Mouse (Mus musculus): ENCODE data around the gene Ociad2. TPM values are rescaled to one million over a fixed set of nuclear protein-coding genes. Genes with fewer than 3 reads are reported as not detected.

Gene Ociad2
- polyA plus RNA-seq, 1 experiment from 2014 or later, result 17.0 TPM

- Histone ChIP-seq H3K4me2 (peak overlapping the region; percentile 38), H3K9me3 (no peaks in the 10 kb centered on the region), H3K27me3 (replicated peaks) (no peaks in the 10 kb centered on the region), H3K27ac (replicated peaks) (peak overlapping the region; percentile 83), H3K4me1 (peaks cover 24% of the 10 kb centered on the region), H3K9ac (peak overlapping the region; percentile 28; the same call in 1 of the 2 replicates), H3K4me3 (no peak overlapping the region), H3K36me3 (no peaks in the 10 kb centered on the region)
- WGBS, result 49% methylated on average over 4 of the region's 4 CpGs
- ATAC-seq (ENCODE audit: extremely low read depth, insufficient number of reproducible peaks, low FRiP score, low TSS enrichment), result no peak; the same call in 1 of the 2 replicates
Measured at GRCm38 (mm10) chr5:73279732-73280566, 60.9 kb downstream of the Ociad2 start.

GRCm38 (mm10) chr5:73279190-73279589 is 61.6 kb downstream of the Ociad2 start:
- Histone ChIP-seq H3K4me2 (peak overlapping the region; percentile 38), H3K9ac (0 out of 2 replicates have a peak overlapping the region, but pooled peaks have one; percentile 17), H3K9me3 (no peaks in the 10 kb centered on the region), H3K27ac (replicated peaks) (peak overlapping the region; percentile 83), H3K4me3 (no peak overlapping the region), H3K36me3 (no peaks in the 10 kb centered on the region), H3K27me3 (replicated peaks) (no peaks in the 10 kb centered on the region), H3K4me1 (peaks cover 24% of the 10 kb centered on the region)
- WGBS, result 48% methylated on average over 10 of the region's 10 CpGs
- no peak for ATAC-seq (ENCODE audit: extremely low read depth, insufficient number of reproducible peaks, low FRiP score, low TSS enrichment)

- Histone ChIP-seq H3K4me1 (peaks cover 47% of the 10 kb centered on the region), H3K27me3 (replicated peaks) (no peaks in the 10 kb centered on the region), H3K27ac (replicated peaks) (no peak overlapping the region), H3K9me3 (no peaks in the 10 kb centered on the region), H3K4me3 (no peak overlapping the region), H3K36me3 (no peaks in the 10 kb centered on the region), H3K9ac (no peak overlapping the region), H3K4me2 (no peak overlapping the region)
- WGBS, result 64% methylated on average over 2 of the region's 2 CpGs
- no peak for ATAC-seq (ENCODE audit: extremely low read depth, insufficient number of reproducible peaks, low FRiP score, low TSS enrichment)
Measured at GRCm38 (mm10) chr5:73274941-73275340, 65.9 kb downstream of the Ociad2 start.

- H3K36me3 ChIP-seq, result no peaks in the 10 kb centered on the region
- H3K27ac ChIP-seq (replicated peaks), result no peak overlapping the region
- H3K4me1 ChIP-seq, result peaks cover 36% of the 10 kb centered on the region
- no peak overlapping the region for H3K4me3 ChIP-seq
- no peaks in the 10 kb centered on the region for H3K9me3 ChIP-seq
- H3K27me3 ChIP-seq (replicated peaks), result no peaks in the 10 kb centered on the region
- H3K4me2 ChIP-seq, result no peak overlapping the region
- WGBS, result 76% methylated on average over 4 of the region's 4 CpGs
- no peak for ATAC-seq (ENCODE audit: extremely low read depth, insufficient number of reproducible peaks, low FRiP score, low TSS enrichment)
- no peak overlapping the region for H3K9ac ChIP-seq
Measured at GRCm38 (mm10) chr5:73273171-73273570, 67.7 kb downstream of the Ociad2 start.

Other genes starting within 250 kb of the Ociad2 start
- 27.3 and 28.8 TPM in 2 replicates for gene Fryl, start 84.4 kb downstream of the Ociad2 start, polyA plus RNA-seq (2015; fragmentation: Nextera tagmentation; extraction: Ambion mirVana)
- gene Ociad1, start 48.2 kb downstream of the Ociad2 start, polyA plus RNA-seq (2015; fragmentation: Nextera tagmentation; extraction: Ambion mirVana), result 220 and 251 TPM in 2 replicates
- not detected in 2 replicates for gene Cwh43, start 65.0 kb upstream of the Ociad2 start, polyA plus RNA-seq (2015; fragmentation: Nextera tagmentation; extraction: Ambion mirVana)
- gene Dcun1d4, start 140.0 kb upstream of the Ociad2 start, polyA plus RNA-seq (2015; fragmentation: Nextera tagmentation; extraction: Ambion mirVana), result 15.2 and 15.7 TPM in 2 replicates

Measured in heart, embryonic 13.5 days (tissue).